Mouse (Mus musculus) midbrain, embryonic 11.5 days (tissue): ENCODE measurements around the gene 2610002M06Rik. TPM values are rescaled to one million over a fixed set of nuclear protein-coding genes. Genes with fewer than 3 reads are reported as not detected.

ENCODE experiments used
- ATAC-seq: fragments of 200-750 bp; cut with Nextera tagmentation; 2 replicates; pipeline ENCODE4 v1.8.0; 2017; ENCODE audit warnings: moderate TSS enrichment, moderate library complexity; ENCODE audit not compliant: low FRiP score
- DNase-seq: peaks from one replicate; pipeline ENCODE4 v3.0.0; 2015; ENCODE audit warnings: low spot score; ENCODE audit errors: missing footprints
- H3K27ac ChIP-seq: fragments of 300-500 bp; sonication (generic); 2 replicates; pipeline ENCODE4 v1.5.1; 2014; ENCODE audit warnings: low read depth, low read length
- H3K27me3 ChIP-seq: fragments of 300-500 bp; sonication (generic); 2 replicates; pipeline ENCODE4 v1.6.1; 2014; ENCODE audit warnings: mild to moderate bottlenecking, low read length, moderate library complexity, mixed read lengths; ENCODE audit not compliant: control insufficient read depth, insufficient read depth
- H3K36me3 ChIP-seq: fragments of 300-500 bp; sonication (generic); 2 replicates; pipeline ENCODE4 v1.6.1; 2014; ENCODE audit warnings: mild to moderate bottlenecking, low read length, moderate library complexity, mixed read lengths; ENCODE audit not compliant: control insufficient read depth, insufficient read depth
- H3K4me1 ChIP-seq: fragments of 300-500 bp; sonication (generic); 2 replicates; pipeline ENCODE4 v1.6.1; 2014; ENCODE audit warnings: low read length; ENCODE audit not compliant: control insufficient read depth, insufficient read depth
- H3K4me2 ChIP-seq: fragments of 300-500 bp; sonication (generic); 2 replicates; pipeline ENCODE4 v1.6.1; 2014; ENCODE audit warnings: mild to moderate bottlenecking, moderate library complexity
- H3K4me3 ChIP-seq: fragments of 300-500 bp; sonication (generic); 2 replicates; pipeline ENCODE4 v1.5.1; 2014; ENCODE audit warnings: low read depth, low read length
- H3K9ac ChIP-seq: fragments of 300-500 bp; sonication (generic); 2 replicates; pipeline ENCODE4 v1.6.1; 2014; ENCODE audit warnings: low read length
- H3K9me3 ChIP-seq: fragments of 300-500 bp; sonication (generic); 2 replicates; pipeline ENCODE4 v1.6.1; 2016; ENCODE audit warnings: low read length; ENCODE audit not compliant: control insufficient read depth
- WGBS: fragments of 180-500 bp; shearing (Covaris S2); extraction: QIAGEN DNeasy Blood & Tissue Kit; methylation state at CpG from one replicate; pipeline ENCODE4 v1.1.7; 2014; 5-methylcytosine and 5-hydroxymethylcytosine counted together
- polyA plus RNA-seq: library from polyadenylated mRNA; unstranded; fragments of >200 nt; fragmentation: Nextera tagmentation; extraction: Ambion mirVana; gene quantifications from 2 replicates; pipeline ENCODE4 v1.2.1, GENCODE M21; 2014

The 2610002M06Rik gene
- polyA plus RNA-seq, 1 experiment from 2014 or later, result 10.5 TPM

DNA sequence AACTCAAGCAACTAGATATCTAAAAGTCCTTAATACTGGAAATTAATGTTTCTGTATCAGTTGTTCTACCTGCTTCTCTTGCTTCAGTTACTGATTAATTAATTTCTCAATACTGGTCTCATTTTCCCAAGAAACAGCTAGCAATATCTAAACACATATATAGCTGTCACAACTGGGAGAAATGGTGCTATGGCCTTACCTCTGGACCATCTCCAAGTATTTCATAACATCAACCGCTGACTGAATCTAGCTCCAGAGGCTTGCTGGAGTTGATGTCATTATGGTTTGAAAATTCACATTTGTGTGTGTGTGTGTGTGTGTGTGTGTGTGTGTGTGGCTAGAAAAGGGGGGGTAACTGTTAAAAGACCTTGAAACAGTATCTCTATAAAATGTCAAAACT lies 26.0 kb downstream of the 2610002M06Rik start:
- Histone ChIP-seq H3K36me3 (no peaks in the 10 kb centered on the region; the same call in 1 of the 2 replicates), H3K4me3 (no peak overlapping the region), H3K9me3 (no peaks in the 10 kb centered on the region), H3K4me2 (no peak overlapping the region), H3K27me3 (no peaks in the 10 kb centered on the region), H3K27ac (no peak overlapping the region), H3K9ac (no peak overlapping the region), H3K4me1 (no peaks in the 10 kb centered on the region)
- no peak for ATAC-seq
- WGBS, result 91% methylated on average over 1 of the region's 1 CpGs
- no peak for DNase-seq

DNA sequence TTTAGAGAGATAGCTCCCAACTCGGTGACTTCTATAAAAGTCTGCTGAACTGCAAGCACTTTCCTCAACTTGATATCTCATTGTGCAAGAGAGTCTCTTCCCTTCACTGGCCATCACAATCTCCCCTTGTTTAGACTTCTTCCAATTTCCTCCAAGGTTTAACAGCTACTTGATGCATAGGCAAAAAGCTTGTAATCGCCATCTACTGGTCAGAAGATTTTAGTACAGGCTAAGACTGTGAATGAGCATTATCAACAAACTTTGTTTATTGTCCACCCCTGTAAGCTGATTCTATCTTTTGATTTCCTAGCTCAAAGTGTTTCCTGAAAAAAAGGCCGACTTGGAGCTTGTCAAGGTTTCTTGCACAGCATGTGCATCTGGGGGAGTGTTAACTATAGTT lies 48.2 kb downstream of the 2610002M06Rik start:
- ATAC-seq (no peak), DNase-seq (no peak)
- H3K36me3 ChIP-seq, result no peaks in the 10 kb centered on the region
- H3K4me2 ChIP-seq, result no peak overlapping the region
- no peak overlapping the region for H3K27ac ChIP-seq
- WGBS, result 31% methylated on average over 3 of the region's 3 CpGs
- no peaks in the 10 kb centered on the region for H3K27me3 ChIP-seq
- no peak overlapping the region for H3K4me3 ChIP-seq
- H3K9ac ChIP-seq, result no peak overlapping the region
- H3K4me1 ChIP-seq, result no peaks in the 10 kb centered on the region
- H3K9me3 ChIP-seq, result no peaks in the 10 kb centered on the region

Other genes with a start within 250 kb of the 2610002M06Rik start
- gene Tbx22, start 148.4 kb downstream of the 2610002M06Rik start, polyA plus RNA-seq, result 0.07 and 0.11 TPM in 2 replicates
- 0.17 TPM in 1 of 2 replicates, not detected in the other for gene Tent5d, start 23.7 kb downstream of the 2610002M06Rik start, polyA plus RNA-seq
- gene Gm732, start 132.1 kb upstream of the 2610002M06Rik start, polyA plus RNA-seq, result not detected in 2 replicates